Mouse (Mus musculus): Measurements from ENCODE around the gene BC035947.
"Not testable (repeated sequence)": the region's sequence is repeated elsewhere in the genome, so short reads cannot be mapped to it uniquely, and the experiment has no call there.

Gene BC035947

GRCm38 (mm10) chr1:78501856-78502255 is 10.1 kb downstream of the BC035947 start:
- DNase-seq (ENCODE audit: low read depth, low spot score): not testable (repeated sequence)

- DNase-seq (ENCODE audit: low read depth, low spot score): no peak
Measured at GRCm38 (mm10) chr1:78501036-78501435, 10.9 kb downstream of the BC035947 start.

GRCm38 (mm10) chr1:78490143-78490542 is 21.8 kb downstream of the BC035947 start:
- DNase-seq (ENCODE audit: low read depth, low spot score): no peak

GRCm38 (mm10) chr1:78488752-78489492 is 23.0 kb downstream of the BC035947 start, which contains the start of gene Farsb:
Gene Farsb (minus strand): TSS chr1:78488897.
- peak; percentile 97 for DNase-seq (ENCODE audit: low read depth, low spot score)

GRCm38 (mm10) chr1:78488427-78488751 is 23.6 kb downstream of the BC035947 start:
- no peak for DNase-seq (ENCODE audit: low read depth, low spot score)

GRCm38 (mm10) chr1:78484361-78484760 is 27.6 kb downstream of the BC035947 start:
- DNase-seq (ENCODE audit: low read depth, low spot score): no peak

GRCm38 (mm10) chr1:78483430-78483829 is 28.5 kb downstream of the BC035947 start:
- DNase-seq (ENCODE audit: low read depth, low spot score): no peak

- DNase-seq (ENCODE audit: low read depth, low spot score): no peak
Measured at GRCm38 (mm10) chr1:78472441-78472840, 39.5 kb downstream of the BC035947 start.

- peak; percentile 84 for DNase-seq (ENCODE audit: low read depth, low spot score)
Measured at GRCm38 (mm10) chr1:78454659-78455058, 57.3 kb downstream of the BC035947 start.

- DNase-seq (ENCODE audit: low read depth, low spot score): no peak
Measured at GRCm38 (mm10) chr1:78453886-78454285, 58.1 kb downstream of the BC035947 start.

- DNase-seq (ENCODE audit: low read depth, low spot score): no peak
Measured at GRCm38 (mm10) chr1:78452544-78452943, 59.4 kb downstream of the BC035947 start.

- no peak for DNase-seq (ENCODE audit: low read depth, low spot score)
Measured at GRCm38 (mm10) chr1:78451070-78451854, 60.7 kb downstream of the BC035947 start.

- DNase-seq (ENCODE audit: low read depth, low spot score): no peak
Measured at GRCm38 (mm10) chr1:78448091-78448490, 63.9 kb downstream of the BC035947 start.
